Mouse (Mus musculus) stomach, postnatal 0 days (tissue): ENCODE data around the gene Rnf34. TPM values are rescaled to one million over a fixed set of nuclear protein-coding genes. Genes with fewer than 3 reads are reported as not detected.

Experiments used
- ATAC-seq: fragments of 200-750 bp; cut with Nextera tagmentation; 2 replicates; pipeline ENCODE4 v1.8.0; 2017; ENCODE audit not compliant: low FRiP score, low TSS enrichment
- DNase-seq: peaks from one replicate; pipeline ENCODE4 v3.0.0-alpha.2; 2016; ENCODE audit warnings: low spot score
- H3K27ac ChIP-seq: fragments of 300-500 bp; sonication (generic); replicated peaks from 2 replicates; pipeline ENCODE4 v1.5.1; 2014; ENCODE audit warnings: mild to moderate bottlenecking, control low read depth
- H3K27me3 ChIP-seq: fragments of 300-500 bp; sonication (generic); 2 replicates; pipeline ENCODE4 v1.6.1; 2014; ENCODE audit warnings: low read length; ENCODE audit not compliant: control insufficient read depth, insufficient read depth
- H3K36me3 ChIP-seq: fragments of 300-500 bp; sonication (generic); 2 replicates; pipeline ENCODE4 v1.6.1; 2014; ENCODE audit warnings: low read length, mixed read lengths; ENCODE audit not compliant: control insufficient read depth, insufficient read depth
- H3K4me1 ChIP-seq: fragments of 300-500 bp; sonication (generic); replicated peaks from 2 replicates; pipeline ENCODE4 v1.6.1; 2014; ENCODE audit warnings: antibody characterized with exemption; ENCODE audit not compliant: control insufficient read depth, insufficient read depth
- H3K4me2 ChIP-seq: fragments of 300-500 bp; sonication (generic); replicated peaks from 2 replicates; pipeline ENCODE4 v1.6.1; 2014; ENCODE audit warnings: low read depth, mild to moderate bottlenecking, control low read depth, moderate library complexity
- H3K4me3 ChIP-seq: fragments of 300-500 bp; sonication (generic); 2 replicates; pipeline ENCODE4 v1.5.1; 2014; ENCODE audit warnings: low read depth, low read length, control low read depth
- H3K9ac ChIP-seq: fragments of 300-500 bp; sonication (generic); 2 replicates; pipeline ENCODE4 v1.6.1; 2014; ENCODE audit warnings: mild to moderate bottlenecking, low read length, control low read depth, mixed read lengths
- H3K9me3 ChIP-seq: fragments of 300-500 bp; sonication (generic); 2 replicates; pipeline ENCODE4 v1.6.1; 2016; ENCODE audit warnings: low read length; ENCODE audit not compliant: control insufficient read depth
- CTCF ChIP-seq: IDR thresholded peaks from 2 replicates; pipeline ENCODE4 v1.5.1; 2016; ENCODE audit warnings: antibody characterized with exemption, low read depth, mild to moderate bottlenecking, moderate library complexity
- EP300 ChIP-seq: optimal IDR thresholded peaks from 2 replicates; pipeline ENCODE3; 2016; ENCODE audit warnings: antibody characterized with exemption
- WGBS: fragments of 180-500 bp; shearing (Covaris S2); extraction: QIAGEN DNeasy Blood & Tissue Kit; methylation state at CpG from one replicate; pipeline ENCODE4 v1.1.7; 2014; 5-methylcytosine and 5-hydroxymethylcytosine counted together
- polyA plus RNA-seq: library from polyadenylated mRNA; unstranded; fragments of >200 nt; fragmentation: Nextera tagmentation; extraction: Ambion mirVana; gene quantifications from 2 replicates; pipeline ENCODE4 v1.2.1, GENCODE M21; 2015

The Rnf34 gene
- polyA plus RNA-seq, 1 experiment from 2014 or later: 19.1 TPM

GRCm38 (mm10) chr5:122850319-122851002 lies 613 bp downstream of the Rnf34 start:
- H3K9me3 ChIP-seq: no peaks in the 10 kb centered on the region
- DNase-seq: peak; percentile 78

GRCm38 (mm10) chr5:122852611-122853010 lies 2.8 kb downstream of the Rnf34 start:
- Histone ChIP-seq H3K4me2 (no peak overlapping the region), H3K4me1 (0 out of 2 replicates have a peak, but pooled peaks cover 4% of the 10 kb centered on the region), H3K9me3 (no peaks in the 10 kb centered on the region), H3K27ac (no peak overlapping the region), H3K36me3 (no peaks in the 10 kb centered on the region), H3K9ac (no peak overlapping the region), H3K4me3 (no peak overlapping the region), H3K27me3 (no peaks in the 10 kb centered on the region)
- WGBS: 66% methylated on average over 2 of the region's 2 CpGs
- no peak for TF ChIP-seq EP300
- no peak for TF ChIP-seq CTCF
- DNase-seq (no peak), ATAC-seq (no peak)

More at GRCm38 (mm10) chr5:122850319-122851002, 613 bp downstream of the Rnf34 start:
- Histone ChIP-seq H3K4me1 (0 out of 2 replicates have a peak, but pooled peaks cover 4% of the 10 kb centered on the region), H3K27me3 (no peaks in the 10 kb centered on the region), H3K9ac (peak overlapping the region; percentile 92), H3K36me3 (no peaks in the 10 kb centered on the region), H3K4me3 (peak overlapping the region; percentile 76), H3K27ac (peak overlapping the region; percentile 93), H3K4me2 (peak overlapping the region; percentile 96)
- TF ChIP-seq EP300: no peak
- TF ChIP-seq CTCF: peak; percentile 70
- under 1% methylated on average over 37 of the region's 38 CpGs for WGBS
- peak; percentile 84 for ATAC-seq

- 54% methylated on average over 3 of the region's 3 CpGs for WGBS
- Histone ChIP-seq H3K36me3 (no peaks in the 10 kb centered on the region), H3K4me1 (0 out of 2 replicates have a peak, but pooled peaks cover 4% of the 10 kb centered on the region), H3K27ac (no peak overlapping the region), H3K9me3 (no peaks in the 10 kb centered on the region), H3K4me3 (no peak overlapping the region), H3K4me2 (no peak overlapping the region), H3K27me3 (no peaks in the 10 kb centered on the region), H3K9ac (no peak overlapping the region)
- TF ChIP-seq CTCF (peak; percentile 42), EP300 (no peak)
- DNase-seq (no peak), ATAC-seq (no peak)
These were observed 6.0 kb downstream of the Rnf34 start for GRCm38 (mm10) chr5:122855858-122856257.

GRCm38 (mm10) chr5:122863053-122863452 lies 13.2 kb downstream of the Rnf34 start:
- no peak overlapping the region for H3K9ac ChIP-seq
- peaks cover 13% of the 10 kb centered on the region; the same call in 1 of the 2 replicates for H3K36me3 ChIP-seq
- no peak overlapping the region for H3K27ac ChIP-seq
- ATAC-seq (no peak), DNase-seq (no peak)
- 98% methylated on average over 2 of the region's 2 CpGs for WGBS
- no peak for TF ChIP-seq EP300
- no peak for TF ChIP-seq CTCF
- no peaks in the 10 kb centered on the region for H3K27me3 ChIP-seq
- H3K9me3 ChIP-seq: no peaks in the 10 kb centered on the region
- no peak overlapping the region for H3K4me2 ChIP-seq
- no peaks in the 10 kb centered on the region for H3K4me1 ChIP-seq
- no peak overlapping the region for H3K4me3 ChIP-seq

- Histone ChIP-seq H3K36me3 (peaks cover 6% of the 10 kb centered on the region; the same call in 1 of the 2 replicates), H3K4me3 (no peak overlapping the region), H3K4me2 (no peak overlapping the region), H3K9me3 (no peaks in the 10 kb centered on the region), H3K27me3 (no peaks in the 10 kb centered on the region), H3K9ac (no peak overlapping the region), H3K4me1 (no peaks in the 10 kb centered on the region), H3K27ac (no peak overlapping the region)
- no peak for DNase-seq
- TF ChIP-seq EP300: no peak
- no peak for TF ChIP-seq CTCF
- WGBS: 84% methylated on average over 3 of the region's 3 CpGs
- no peak for ATAC-seq
These were observed 22.8 kb downstream of the Rnf34 start for GRCm38 (mm10) chr5:122872626-122873025.

GRCm38 (mm10) chr5:122873573-122873972 lies 23.7 kb downstream of the Rnf34 start:
- TF ChIP-seq CTCF (no peak), EP300 (no peak)
- no peak overlapping the region for H3K4me3 ChIP-seq
- no peaks in the 10 kb centered on the region for H3K9me3 ChIP-seq
- peaks cover 8% of the 10 kb centered on the region; the same call in 1 of the 2 replicates for H3K36me3 ChIP-seq
- H3K4me2 ChIP-seq: no peak overlapping the region
- no peak overlapping the region for H3K9ac ChIP-seq
- 54% methylated on average over 2 of the region's 2 CpGs for WGBS
- peak; percentile 51; the same call in 1 of the 2 replicates for ATAC-seq
- no peak for DNase-seq
- no peak overlapping the region for H3K27ac ChIP-seq
- no peaks in the 10 kb centered on the region for H3K4me1 ChIP-seq
- no peaks in the 10 kb centered on the region for H3K27me3 ChIP-seq
